Mouse (Mus musculus) embryonic fibroblast, embryonic 13.5 days (primary cell): ENCODE results near the gene Mindy3.

Experiments used
- CTCF ChIP-seq: IDR thresholded peaks from 2 replicates; pipeline ENCODE4 v1.5.1; 2011; ENCODE audit warnings: mild to moderate bottlenecking, control low read depth, low read length, moderate library complexity, borderline replicate concordance; ENCODE audit not compliant: insufficient read depth
- POLR2A ChIP-seq: IDR thresholded peaks from 2 replicates; pipeline ENCODE4 v1.6.1; 2011; ENCODE audit warnings: low read depth, mild to moderate bottlenecking, control low read depth, low read length, moderate library complexity

DNA sequence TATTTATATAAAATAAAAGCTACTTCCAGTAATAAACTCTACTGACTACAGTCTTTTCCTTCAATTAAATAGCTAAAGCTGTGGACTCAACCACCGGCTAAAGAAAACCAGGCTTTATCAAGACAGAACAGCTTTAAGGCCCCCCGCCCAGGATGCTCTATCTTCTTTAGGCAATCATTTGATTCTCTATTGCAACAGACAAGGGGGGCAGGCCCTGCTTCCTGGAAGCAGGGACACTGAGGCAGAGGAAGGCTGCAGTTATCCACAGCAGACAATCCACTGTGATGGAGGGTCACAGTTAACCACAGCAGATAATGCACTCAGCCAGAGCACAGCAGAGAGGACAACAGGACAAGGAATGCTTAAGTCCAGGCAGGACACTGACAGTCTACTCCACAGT is 46.4 kb downstream of the Mindy3 start:
- TF ChIP-seq POLR2A (no peak), CTCF (no peak)
